Mouse (Mus musculus): ENCODE data around the gene Slc37a1. TPM values are rescaled to one million over a fixed set of nuclear protein-coding genes. Genes with fewer than 3 reads are reported as not detected.
"Not testable (repeated sequence)": the region's sequence is repeated elsewhere in the genome, so short reads cannot be mapped to it uniquely, and the experiment has no call there.

Gene Slc37a1
- polyA plus RNA-seq, 1 experiment from 2014 or later, result 8.7 TPM

DNA sequence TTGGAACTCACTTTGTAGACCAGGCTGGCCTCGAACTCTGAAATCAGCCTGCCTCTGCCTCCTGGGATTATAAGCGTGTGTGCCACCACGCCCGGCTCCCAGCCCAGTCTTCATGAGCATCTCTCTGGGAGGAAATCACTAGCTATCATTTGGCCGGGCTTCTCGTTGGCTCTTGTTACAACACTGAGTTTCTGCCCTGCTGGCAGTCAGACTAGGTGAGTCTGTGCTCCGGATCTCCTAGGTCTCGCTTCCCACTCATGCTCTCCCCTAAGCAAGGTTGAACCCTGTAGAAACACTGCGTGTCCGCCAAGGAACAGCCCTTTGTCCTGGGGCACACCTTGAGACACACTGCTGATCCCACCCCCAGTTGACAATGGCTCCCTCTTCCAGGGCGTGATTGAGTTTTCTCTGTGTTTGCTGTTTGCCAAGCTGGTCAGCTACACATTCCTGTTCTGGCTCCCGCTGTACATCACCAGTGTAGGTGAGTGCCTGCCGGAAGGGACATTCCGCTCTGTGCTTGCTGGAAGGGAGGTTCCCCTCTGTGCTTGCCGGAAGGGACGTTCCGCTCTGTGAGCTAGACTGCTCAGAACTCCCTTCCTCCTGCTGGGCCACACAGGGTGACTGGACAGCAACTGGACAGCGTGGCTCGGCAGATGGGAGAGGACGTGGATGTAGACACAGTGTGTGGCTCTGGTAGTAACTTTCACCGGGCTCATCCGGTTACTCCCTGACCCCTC lies 48.9 kb downstream of the Slc37a1 start:
- no peak overlapping the region for H3K4me2 ChIP-seq
- no peaks in the 10 kb centered on the region for H3K4me1 ChIP-seq (replicated peaks)
- no peak overlapping the region for H3K9ac ChIP-seq
- no peaks in the 10 kb centered on the region for H3K9me3 ChIP-seq (replicated peaks)
- no peak for ATAC-seq (replicated peaks; ENCODE audit: insufficient number of reproducible peaks, insufficient read depth, low FRiP score, low read depth)
- H3K27me3 ChIP-seq, result no peaks in the 10 kb centered on the region
- 78% methylated on average over 22 of the region's 22 CpGs for WGBS
- H3K4me3 ChIP-seq, result no peak overlapping the region
- no peak overlapping the region for H3K27ac ChIP-seq
- H3K36me3 ChIP-seq, result no peaks in the 10 kb centered on the region

- H3K27ac ChIP-seq, result no peak overlapping the region
- no peaks in the 10 kb centered on the region for H3K36me3 ChIP-seq
- no peaks in the 10 kb centered on the region for H3K27me3 ChIP-seq
- no peak overlapping the region for H3K4me2 ChIP-seq
- ATAC-seq (replicated peaks; ENCODE audit: insufficient number of reproducible peaks, insufficient read depth, low FRiP score, low read depth), result no peak
- no peaks in the 10 kb centered on the region for H3K4me1 ChIP-seq (replicated peaks)
- WGBS, result 71% methylated on average over 2 of the region's 2 CpGs
- H3K4me3 ChIP-seq, result no peak overlapping the region
- H3K9me3 ChIP-seq (replicated peaks), result no peaks in the 10 kb centered on the region
- H3K9ac ChIP-seq, result no peak overlapping the region
These were observed 53.2 kb downstream of the Slc37a1 start for GRCm38 (mm10) chr17:31339769-31340168.

GRCm38 (mm10) chr17:31342191-31342590 lies 55.6 kb downstream of the Slc37a1 start:
- Histone ChIP-seq H3K9me3 (replicated peaks) (no peaks in the 10 kb centered on the region), H3K9ac (no peak overlapping the region), H3K4me2 (no peak overlapping the region), H3K4me1 (replicated peaks) (no peaks in the 10 kb centered on the region), H3K27ac (no peak overlapping the region), H3K4me3 (no peak overlapping the region), H3K27me3 (no peaks in the 10 kb centered on the region), H3K36me3 (no peaks in the 10 kb centered on the region)
- WGBS, result 70% methylated on average over 6 of the region's 6 CpGs
- ATAC-seq (replicated peaks; ENCODE audit: insufficient number of reproducible peaks, insufficient read depth, low FRiP score, low read depth), result no peak

DNA sequence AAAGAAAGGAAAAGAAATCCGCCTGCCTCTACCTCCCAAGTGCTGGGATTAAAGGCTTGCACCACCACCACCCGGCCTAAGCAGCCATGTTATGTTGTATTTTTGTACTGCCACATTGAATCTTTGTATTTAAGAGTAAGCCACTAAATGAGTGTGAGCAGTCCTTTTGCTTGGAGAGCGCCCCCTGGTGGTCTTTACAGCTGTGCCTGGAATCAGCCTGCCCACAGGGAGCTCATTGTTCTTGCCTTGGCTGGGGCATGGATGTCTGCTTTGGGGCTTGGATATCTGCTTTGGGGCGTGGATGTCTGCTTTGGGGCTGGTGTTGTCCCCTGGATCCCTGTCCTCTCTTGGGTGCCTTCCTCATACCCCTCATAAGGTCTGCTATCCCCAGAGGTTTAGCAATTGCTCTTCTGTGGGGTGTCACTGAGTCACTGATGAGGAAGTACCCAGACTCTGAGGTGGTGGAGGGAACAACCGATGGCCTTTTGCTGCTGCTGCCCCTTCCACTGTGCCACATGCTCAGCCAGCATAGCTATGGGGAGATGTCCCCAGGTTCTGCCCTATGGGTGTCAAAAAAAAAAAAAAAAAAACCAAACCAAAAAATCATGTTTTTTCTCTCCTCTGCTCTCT lies 57.7 kb downstream of the Slc37a1 start:
- no peaks in the 10 kb centered on the region for H3K4me1 ChIP-seq (replicated peaks)
- ATAC-seq (replicated peaks; ENCODE audit: insufficient number of reproducible peaks, insufficient read depth, low FRiP score, low read depth), result no peak
- no peak overlapping the region for H3K4me3 ChIP-seq
- H3K27me3 ChIP-seq, result no peaks in the 10 kb centered on the region
- no peak overlapping the region for H3K4me2 ChIP-seq
- no peak overlapping the region for H3K9ac ChIP-seq
- H3K27ac ChIP-seq, result no peak overlapping the region
- no peaks in the 10 kb centered on the region for H3K9me3 ChIP-seq (replicated peaks)
- no peaks in the 10 kb centered on the region for H3K36me3 ChIP-seq
- 45% methylated on average over 5 of the region's 5 CpGs for WGBS

DNA sequence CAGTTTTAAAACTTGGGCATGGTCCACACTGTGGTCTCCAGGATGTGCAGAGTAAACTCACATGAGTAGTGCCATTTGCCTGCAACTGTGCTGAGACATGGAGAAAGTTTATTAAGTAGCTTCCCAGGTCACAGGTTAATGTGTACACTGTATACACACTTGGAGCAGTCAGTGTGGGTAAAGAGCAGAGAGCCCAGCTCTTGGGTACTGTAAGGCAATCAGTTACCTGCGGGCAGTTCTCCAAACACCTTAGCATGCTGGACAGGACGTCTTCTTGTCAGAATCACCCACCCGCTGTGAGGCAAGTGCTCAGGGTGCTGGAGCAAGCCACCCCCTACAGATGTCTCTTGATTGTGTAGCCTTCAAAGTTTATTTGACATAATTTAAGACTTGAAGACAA lies 58.2 kb downstream of the Slc37a1 start:
- Histone ChIP-seq H3K4me3 (no peak overlapping the region), H3K36me3 (no peaks in the 10 kb centered on the region), H3K9ac (no peak overlapping the region), H3K9me3 (replicated peaks) (no peaks in the 10 kb centered on the region), H3K4me1 (replicated peaks) (no peaks in the 10 kb centered on the region), H3K4me2 (no peak overlapping the region), H3K27me3 (no peaks in the 10 kb centered on the region), H3K27ac (no peak overlapping the region)
- ATAC-seq (replicated peaks; ENCODE audit: insufficient number of reproducible peaks, insufficient read depth, low FRiP score, low read depth), result no peak
- WGBS, result 85% methylated on average over 3 of the region's 3 CpGs

- Histone ChIP-seq H3K4me2 (no peak overlapping the region), H3K9ac (no peak overlapping the region), H3K9me3 (replicated peaks) (no peaks in the 10 kb centered on the region), H3K4me3 (no peak overlapping the region), H3K4me1 (replicated peaks) (peaks cover 4% of the 10 kb centered on the region; the same call in 1 of the 2 replicates), H3K27ac (no peak overlapping the region), H3K36me3 (no peaks in the 10 kb centered on the region), H3K27me3 (no peaks in the 10 kb centered on the region)
- ATAC-seq (replicated peaks; ENCODE audit: insufficient number of reproducible peaks, insufficient read depth, low FRiP score, low read depth), result no peak
- WGBS, result 76% methylated on average over 5 of the region's 5 CpGs
These were observed 61.5 kb downstream of the Slc37a1 start for GRCm38 (mm10) chr17:31348129-31348528.

DNA sequence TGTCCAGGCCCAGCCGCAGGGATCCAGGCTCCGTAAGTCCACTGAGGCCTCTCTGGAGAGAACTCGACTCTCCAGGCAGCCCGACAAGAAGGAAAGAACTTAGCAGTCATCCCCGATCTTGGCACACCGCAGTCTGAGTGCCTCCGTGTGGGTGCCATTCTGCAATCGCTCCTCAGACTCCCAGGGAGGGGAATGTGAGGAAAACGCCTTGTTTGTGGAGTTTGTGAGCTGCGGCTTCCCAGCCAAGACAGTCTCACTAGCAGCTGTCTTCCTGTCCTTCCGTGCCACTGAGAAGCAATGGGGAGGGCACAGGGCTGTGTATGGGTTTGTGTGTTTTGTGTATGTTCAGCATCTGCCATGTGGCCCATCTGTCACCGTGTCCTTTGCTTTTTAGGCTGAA lies 62.8 kb downstream of the Slc37a1 start:
- Histone ChIP-seq H3K4me1 (replicated peaks) (peaks cover 4% of the 10 kb centered on the region; the same call in 1 of the 2 replicates), H3K9me3 (replicated peaks) (no peaks in the 10 kb centered on the region), H3K9ac (no peak overlapping the region), H3K27me3 (no peaks in the 10 kb centered on the region), H3K4me2 (no peak overlapping the region), H3K36me3 (no peaks in the 10 kb centered on the region), H3K4me3 (no peak overlapping the region), H3K27ac (no peak overlapping the region)
- 82% methylated on average over 12 of the region's 12 CpGs for WGBS
- no peak for ATAC-seq (replicated peaks; ENCODE audit: insufficient number of reproducible peaks, insufficient read depth, low FRiP score, low read depth)

GRCm38 (mm10) chr17:31351984-31352383 lies 65.4 kb downstream of the Slc37a1 start:
- ATAC-seq (replicated peaks; ENCODE audit: insufficient number of reproducible peaks, insufficient read depth, low FRiP score, low read depth), result no peak; the same call in 1 of the 2 replicates
- Histone ChIP-seq H3K9me3 (replicated peaks) (no peaks in the 10 kb centered on the region), H3K27me3 (no peaks in the 10 kb centered on the region), H3K9ac (no peak overlapping the region), H3K27ac (no peak overlapping the region), H3K4me1 (replicated peaks) (peaks cover 4% of the 10 kb centered on the region; the same call in 1 of the 2 replicates), H3K4me3 (no peak overlapping the region), H3K4me2 (no peak overlapping the region), H3K36me3 (no peaks in the 10 kb centered on the region)
- 54% methylated on average over 8 of the region's 8 CpGs for WGBS

- no peak overlapping the region for H3K27ac ChIP-seq
- no peak overlapping the region for H3K4me3 ChIP-seq
- H3K36me3 ChIP-seq, result no peaks in the 10 kb centered on the region
- no peak for ATAC-seq (replicated peaks; ENCODE audit: insufficient number of reproducible peaks, insufficient read depth, low FRiP score, low read depth)
- no peak overlapping the region for H3K9ac ChIP-seq
- H3K4me2 ChIP-seq, result no peak overlapping the region
- no peaks in the 10 kb centered on the region for H3K27me3 ChIP-seq
- 81% methylated on average over 2 of the region's 2 CpGs for WGBS
- peaks cover 4% of the 10 kb centered on the region; the same call in 1 of the 2 replicates for H3K4me1 ChIP-seq (replicated peaks)
- no peaks in the 10 kb centered on the region for H3K9me3 ChIP-seq (replicated peaks)
These were observed 66.7 kb downstream of the Slc37a1 start for GRCm38 (mm10) chr17:31353255-31353654.

DNA sequence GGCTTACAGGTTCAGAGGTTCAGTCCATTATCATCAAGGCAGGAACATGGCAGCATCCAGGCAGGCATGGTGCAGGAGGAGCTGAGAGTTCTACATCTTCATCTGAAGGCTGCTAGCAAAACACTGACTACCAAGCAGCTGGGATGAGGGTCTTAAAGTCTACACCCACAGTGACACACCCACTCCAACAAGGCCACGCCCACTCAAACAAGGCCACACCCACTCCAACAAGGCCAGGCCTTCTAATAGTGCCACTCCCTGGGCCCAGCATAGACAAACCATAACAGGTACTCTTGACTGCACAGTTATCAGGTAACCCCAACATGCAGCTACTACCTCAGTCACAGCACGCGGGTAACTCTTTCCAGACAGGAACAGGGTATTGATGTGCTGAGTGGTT lies 68.1 kb downstream of the Slc37a1 start:
- not testable (repeated sequence) for H3K9me3 ChIP-seq (replicated peaks); H3K4me3 ChIP-seq; H3K36me3 ChIP-seq; H3K4me2 ChIP-seq; H3K27me3 ChIP-seq; H3K4me1 ChIP-seq (replicated peaks); H3K27ac ChIP-seq; ATAC-seq (replicated peaks; ENCODE audit: insufficient number of reproducible peaks, insufficient read depth, low FRiP score, low read depth); H3K9ac ChIP-seq
- WGBS, result 61% methylated on average over 3 of the region's 3 CpGs

GRCm38 (mm10) chr17:31355792-31356502 lies 69.4 kb downstream of the Slc37a1 start:
- 50% methylated on average over 8 of the region's 8 CpGs for WGBS
- H3K4me2 ChIP-seq, result no peak overlapping the region

More at GRCm38 (mm10) chr17:31355792-31356502, 69.4 kb downstream of the Slc37a1 start:
- no peak for ATAC-seq (replicated peaks; ENCODE audit: insufficient number of reproducible peaks, insufficient read depth, low FRiP score, low read depth)
- Histone ChIP-seq H3K4me3 (no peak overlapping the region), H3K9ac (no peak overlapping the region), H3K27me3 (no peaks in the 10 kb centered on the region), H3K4me1 (replicated peaks) (peaks cover 4% of the 10 kb centered on the region; the same call in 1 of the 2 replicates), H3K27ac (no peak overlapping the region), H3K9me3 (replicated peaks) (no peaks in the 10 kb centered on the region), H3K36me3 (no peaks in the 10 kb centered on the region)
